Mouse (Mus musculus): Measurements from ENCODE around the gene Sp6.

DNA sequence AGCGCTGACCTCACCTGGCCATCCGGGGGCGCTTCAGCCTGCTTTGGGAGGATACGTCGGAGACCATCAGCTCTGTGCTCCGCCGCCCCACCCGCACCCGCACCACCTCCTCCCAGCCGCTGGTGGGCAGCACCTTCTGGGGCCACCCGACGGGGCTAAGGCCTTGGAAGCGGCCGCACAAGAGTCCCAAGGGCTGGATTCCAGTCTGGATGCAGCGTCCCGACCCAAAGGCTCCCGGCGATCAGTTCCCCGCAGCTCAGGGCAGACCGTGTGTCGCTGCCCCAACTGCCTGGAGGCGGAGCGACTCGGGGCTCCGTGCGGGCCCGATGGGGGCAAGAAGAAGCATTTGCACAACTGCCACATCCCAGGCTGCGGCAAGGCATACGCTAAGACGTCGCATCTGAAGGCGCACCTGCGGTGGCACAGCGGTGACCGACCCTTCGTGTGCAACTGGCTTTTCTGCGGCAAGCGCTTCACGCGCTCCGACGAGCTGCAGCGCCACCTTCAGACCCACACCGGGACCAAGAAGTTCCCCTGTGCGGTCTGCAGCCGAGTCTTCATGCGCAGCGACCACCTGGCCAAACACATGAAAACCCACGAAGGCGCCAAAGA is 8.8 kb downstream of the Sp6 start:
- TF ChIP-seq CTCF (IDR thresholded peaks at IDR 0.05) (peak; percentile 60), POLR2A (IDR thresholded peaks at IDR 0.05; ENCODE audit: insufficient read depth, low read depth, low read length) (no peak), EP300 (IDR thresholded peaks at IDR 0.05; ENCODE audit: insufficient read depth, low read depth, low read length) (peak; percentile 9; the same call in 1 of the 2 replicates)

All from heart, adult 2 months (tissue).